Comparison of ENCODE assay signal across 23 mouse cellular contexts in the genomic region with DNA sequence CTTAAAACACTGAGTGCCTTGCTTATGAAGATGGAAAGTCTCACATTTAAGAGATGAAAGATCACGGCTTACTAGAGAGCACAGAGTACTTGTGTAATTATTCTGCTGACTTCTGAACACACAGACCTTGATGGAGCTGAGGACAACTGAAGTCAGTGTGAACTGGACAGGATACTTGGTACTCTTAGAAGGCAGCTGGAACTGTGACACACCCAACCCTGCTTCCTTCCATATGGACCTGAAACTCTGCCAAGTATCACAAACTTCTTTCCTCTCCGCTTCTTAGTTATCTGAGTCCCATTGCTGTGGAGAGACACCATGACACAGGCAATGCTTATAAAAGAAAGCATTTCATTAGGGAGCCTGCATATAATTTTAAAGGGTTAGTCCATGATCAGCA.
A peak's percentile ranks its signal among the peaks of the same experiment; 100 is the strongest.
DNase-seq lines count a peak whose midpoint lies in the region; ATAC-seq and TF ChIP-seq lines count a peak whose summit lies in the region.
"Had no signal": no experiment of that assay in that cellular context is flagged by ENCODE, and none has a peak within 500 bp of the region (broad histone marks: within the 10 kb centered on the region; RNA-seq: fewer than 3 reads in every experiment).

No protein-coding gene starts in this region.

- no peaks in the 10 kb centered on the region for H3K27me3 ChIP-seq in heart, embryonic 11.5 days (ENCODE audit: control insufficient read depth, insufficient read depth, low read length)
- H3K27me3 ChIP-seq in heart, embryonic 15.5 days, result no peaks in the 10 kb centered on the region
- no peaks in the 10 kb centered on the region for H3K27me3 ChIP-seq in lung, embryonic 14.5 days (ENCODE audit: insufficient read depth, low read length)
- H3K27me3 ChIP-seq in heart, postnatal 0 days (ENCODE audit: control insufficient read depth, insufficient read depth, low read length), result no peaks in the 10 kb centered on the region
- H3K27me3 ChIP-seq in midbrain, embryonic 10.5 days (ENCODE audit: low read depth, poor library complexity, severe bottlenecking), result no peaks in the 10 kb centered on the region
- H3K27me3 ChIP-seq: hindbrain, embryonic 13.5 days; liver, embryonic 15.5 days; megakaryocyte, embryonic 14.5 days; midbrain, embryonic 13.5 days; neural tube, embryonic 13.5 days; Patski had no signal

- no peaks in the 10 kb centered on the region for H3K9me3 ChIP-seq in heart, embryonic 11.5 days (replicated peaks; ENCODE audit: control insufficient read depth, low read length)
- H3K9me3 ChIP-seq in heart, embryonic 15.5 days (replicated peaks), result no peaks in the 10 kb centered on the region; the same call in 1 of the 2 replicates
- no peaks in the 10 kb centered on the region for H3K9me3 ChIP-seq in lung, embryonic 14.5 days (ENCODE audit: low read depth, low read length)
- H3K9me3 ChIP-seq in heart, postnatal 0 days (replicated peaks; ENCODE audit: control insufficient read depth, low read length), result 0 out of 2 replicates have a peak, but pooled peaks cover 8% of the 10 kb centered on the region
- 0 out of 2 replicates have a peak, but pooled peaks cover 5% of the 10 kb centered on the region for H3K9me3 ChIP-seq in midbrain, embryonic 10.5 days (replicated peaks)
- H3K9me3 ChIP-seq: hindbrain, embryonic 13.5 days; liver, embryonic 15.5 days; midbrain, embryonic 13.5 days; neural tube, embryonic 13.5 days had no signal

- H3K4me1 ChIP-seq in heart, embryonic 11.5 days (ENCODE audit: control insufficient read depth, insufficient read depth, low read length), result no peaks in the 10 kb centered on the region
- 0 out of 2 replicates have a peak, but pooled peaks cover 3% of the 10 kb centered on the region for H3K4me1 ChIP-seq in heart, embryonic 15.5 days (replicated peaks)
- H3K4me1 ChIP-seq in lung, embryonic 14.5 days (ENCODE audit: insufficient read depth), result no peaks in the 10 kb centered on the region
- no peaks in the 10 kb centered on the region for H3K4me1 ChIP-seq in heart, postnatal 0 days (ENCODE audit: control insufficient read depth, insufficient read depth)
- no peaks in the 10 kb centered on the region for H3K4me1 ChIP-seq in midbrain, embryonic 10.5 days
- H3K4me1 ChIP-seq: liver, embryonic 15.5 days; megakaryocyte, embryonic 14.5 days; neural tube, embryonic 13.5 days had no signal

- TF ChIP-seq CTCF in lung, embryonic 14.5 days (IDR thresholded peaks at IDR 0.05; ENCODE audit: low read depth), result no peak
- no peak for TF ChIP-seq CTCF in heart, postnatal 0 days (IDR thresholded peaks at IDR 0.05; ENCODE audit: low read depth)

- peak; percentile 7 to 42 for DNase-seq in heart, adult 18-20 months
- DNase-seq in heart, postnatal 25 days (ENCODE audit: low spot score), result no peak
- peak; percentile 58 for DNase-seq in lung, embryonic 14.5 days
- DNase-seq in lung, adult 18-20 months, result no peak
- peak; percentile 45 for DNase-seq in heart, postnatal 0 days (ENCODE audit: low spot score)
- no peak for DNase-seq in midbrain, embryonic 10.5 days (ENCODE audit: low spot score)
- DNase-seq: adrenal gland, postnatal 10 days; cerebellum, adult 8-10 months; cerebellum, postnatal 25 days; gastrocnemius, postnatal 14 days; layer of hippocampus, adult 9-11 months; lung, postnatal 4 days; thymus, postnatal 4 days had no signal

- WGBS in heart, embryonic 11.5 days (ENCODE audit: insufficient replicate concordance), result 52% methylated on average over 2 of the region's 2 CpGs
- 52% methylated on average over 2 of the region's 2 CpGs for WGBS in heart, embryonic 15.5 days
- WGBS in lung, embryonic 14.5 days, result 42% methylated on average over 2 of the region's 2 CpGs
- 32% methylated on average over 2 of the region's 2 CpGs for WGBS in heart, postnatal 0 days
- 94% methylated on average over 2 of the region's 2 CpGs for WGBS in midbrain, embryonic 10.5 days

- H3K4me3 ChIP-seq in heart, embryonic 11.5 days (ENCODE audit: low read depth, low read length), result no peak overlapping the region
- H3K4me3 ChIP-seq in heart, embryonic 15.5 days, result no peak overlapping the region
- no peak overlapping the region for H3K4me3 ChIP-seq in lung, embryonic 14.5 days (ENCODE audit: low read depth, low read length)
- no peak overlapping the region for H3K4me3 ChIP-seq in heart, postnatal 0 days (ENCODE audit: low read depth, low read length)
- no peak overlapping the region for H3K4me3 ChIP-seq in midbrain, embryonic 10.5 days
- H3K4me3 ChIP-seq: hindbrain, embryonic 13.5 days; liver, embryonic 15.5 days; megakaryocyte, embryonic 14.5 days; midbrain, embryonic 13.5 days; neural tube, embryonic 13.5 days had no signal

- TF ChIP-seq EP300 in heart, postnatal 0 days (IDR thresholded peaks at IDR 0.05; ENCODE audit: low read depth), result 0 out of 2 replicates have a peak, but pooled peaks have one; percentile 20

- no peak overlapping the region for H3K27ac ChIP-seq in heart, embryonic 11.5 days (ENCODE audit: low read depth, low read length)
- H3K27ac ChIP-seq in heart, embryonic 15.5 days, result peak overlapping the region; percentile 21; the same call in 1 of the 2 replicates
- no peak overlapping the region for H3K27ac ChIP-seq in lung, embryonic 14.5 days (ENCODE audit: low read depth)
- H3K27ac ChIP-seq in heart, postnatal 0 days (ENCODE audit: low read depth), result peak overlapping the region; percentile 16; the same call in 1 of the 2 replicates
- H3K27ac ChIP-seq in midbrain, embryonic 10.5 days (replicated peaks), result no peak overlapping the region
- H3K27ac ChIP-seq: hindbrain, embryonic 13.5 days; liver, embryonic 15.5 days; midbrain, embryonic 13.5 days; neural tube, embryonic 13.5 days had no signal

- intact Hi-C loops in heart, postnatal 25 days (cut with DNase I), result loop anchor here (5.0 kb wide), 1 partner anchor 46 kb away; no protein-coding TSS in a partner anchor

- H3K9ac ChIP-seq in heart, embryonic 11.5 days (ENCODE audit: low read depth, low read length), result no peak overlapping the region
- no peak overlapping the region for H3K9ac ChIP-seq in heart, embryonic 15.5 days
- no peak overlapping the region for H3K9ac ChIP-seq in lung, embryonic 14.5 days
- H3K9ac ChIP-seq in heart, postnatal 0 days (replicated peaks; ENCODE audit: low read depth, low read length), result no peak overlapping the region
- H3K9ac ChIP-seq: hindbrain, embryonic 13.5 days; liver, embryonic 15.5 days; midbrain, embryonic 13.5 days; neural tube, embryonic 13.5 days had no signal

- H3K36me3 ChIP-seq in heart, embryonic 11.5 days (ENCODE audit: control insufficient read depth, insufficient read depth, low read length), result no peaks in the 10 kb centered on the region
- no peaks in the 10 kb centered on the region for H3K36me3 ChIP-seq in heart, embryonic 15.5 days
- H3K36me3 ChIP-seq in lung, embryonic 14.5 days (ENCODE audit: insufficient read depth), result no peaks in the 10 kb centered on the region
- H3K36me3 ChIP-seq in heart, postnatal 0 days (replicated peaks; ENCODE audit: control insufficient read depth, insufficient read depth, low read length), result no peaks in the 10 kb centered on the region
- no peaks in the 10 kb centered on the region for H3K36me3 ChIP-seq in midbrain, embryonic 10.5 days
- H3K36me3 ChIP-seq: hindbrain, embryonic 13.5 days; liver, embryonic 15.5 days; midbrain, embryonic 13.5 days; neural tube, embryonic 13.5 days had no signal

- no peak for ATAC-seq in heart, embryonic 11.5 days (replicated peaks; ENCODE audit: insufficient number of reproducible peaks, low FRiP score, low TSS enrichment)
- ATAC-seq in heart, embryonic 15.5 days (replicated peaks; ENCODE audit: insufficient number of reproducible peaks, insufficient read depth, low FRiP score, low read depth), result 0 out of 2 replicates have a peak, but pooled peaks have one; percentile 31
- ATAC-seq in lung, embryonic 14.5 days (ENCODE audit: insufficient read depth), result no peak
- ATAC-seq in heart, postnatal 0 days (ENCODE audit: insufficient read depth, low read depth), result peak; percentile 74; the same call in 1 of the 2 replicates
- ATAC-seq: forebrain, embryonic 14.5 days; intestine, embryonic 16.5 days; midbrain, embryonic 13.5 days; Patski had no signal

- H3K4me2 ChIP-seq in heart, embryonic 11.5 days, result no peak overlapping the region
- H3K4me2 ChIP-seq in heart, embryonic 15.5 days, result no peak overlapping the region
- H3K4me2 ChIP-seq in lung, embryonic 14.5 days, result no peak overlapping the region
- H3K4me2 ChIP-seq in heart, postnatal 0 days (ENCODE audit: low read depth, low read length), result no peak overlapping the region
- H3K4me2 ChIP-seq: hindbrain, embryonic 13.5 days; liver, embryonic 15.5 days; midbrain, embryonic 13.5 days; neural tube, embryonic 13.5 days had no signal

Comparison
In these comparisons a context has a peak if more than half of its experiments do, and no peak if none do; other contexts are left out.
1. DNase-seq: peak in heart, adult 18-20 months (2 of 2), lung, embryonic 14.5 days (single experiment) and heart, postnatal 0 days (single experiment); none in heart, postnatal 25 days (single experiment), lung, adult 18-20 months (0 of 2) and midbrain, embryonic 10.5 days (single experiment).
2. ATAC-seq: peak in heart, embryonic 15.5 days (single experiment) and heart, postnatal 0 days (single experiment); none in heart, embryonic 11.5 days (single experiment) and lung, embryonic 14.5 days (single experiment).
3. H3K27ac ChIP-seq: peak in heart, embryonic 15.5 days (single experiment) and heart, postnatal 0 days (single experiment); none in heart, embryonic 11.5 days (single experiment), lung, embryonic 14.5 days (single experiment) and midbrain, embryonic 10.5 days (single experiment).